Mouse (Mus musculus) MEL-GATA-1-ER (cell line): Measurements from ENCODE around the gene Trim2.

ENCODE experiments used
- DNase-seq: peaks from one replicate; pipeline ENCODE4 v3.0.0-alpha.2; 2012; ENCODE audit warnings: low read depth; ENCODE audit errors: extremely low read depth

The Trim2 gene

DNA sequence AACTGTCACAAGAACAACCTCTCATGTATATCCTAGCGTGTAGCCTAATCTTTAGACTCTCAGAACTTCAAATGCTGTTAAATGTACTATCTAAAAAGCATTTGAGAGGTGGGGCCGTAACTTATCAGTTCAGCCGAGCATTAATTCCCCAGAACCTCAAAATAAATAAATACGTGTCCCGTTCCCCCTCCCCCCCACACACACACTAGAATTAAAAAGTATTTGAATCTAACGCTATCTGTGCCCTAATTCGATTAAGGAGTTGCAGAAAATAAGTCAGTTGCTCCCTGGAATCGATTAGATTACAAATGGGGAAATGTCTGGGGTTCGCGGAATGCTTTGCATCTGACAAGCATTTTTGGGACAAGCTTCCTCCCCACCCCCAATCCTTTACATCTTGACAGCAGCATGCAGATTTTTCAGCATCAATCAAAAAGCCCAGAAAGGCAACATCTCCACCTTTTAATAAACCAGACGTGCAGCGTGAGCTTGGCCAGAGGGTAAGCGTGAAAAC is 48.1 kb downstream of the Trim2 start:
- peak; percentile 23 for DNase-seq

GRCm38 (mm10) chr3:84257989-84258517 is 48.6 kb downstream of the Trim2 start:
- DNase-seq, result no peak

DNA sequence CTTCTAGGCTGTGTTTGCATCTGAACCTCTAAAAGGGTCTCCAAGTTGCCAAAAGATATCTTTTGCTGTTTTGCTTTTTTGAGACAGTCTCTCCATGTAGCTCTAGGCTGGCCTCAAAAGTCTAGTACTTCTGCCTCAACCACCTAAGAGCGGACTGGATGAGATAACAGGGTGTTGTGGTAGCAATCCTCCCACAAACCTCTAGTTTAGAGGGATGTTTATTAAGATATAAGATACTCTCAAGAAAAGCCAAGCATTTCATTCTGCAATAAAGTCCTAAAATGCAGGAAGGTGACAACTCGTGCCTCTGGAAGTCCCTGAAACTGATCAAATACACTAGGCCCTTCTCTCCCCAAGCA is 52.2 kb downstream of the Trim2 start:
- DNase-seq, result no peak

DNA sequence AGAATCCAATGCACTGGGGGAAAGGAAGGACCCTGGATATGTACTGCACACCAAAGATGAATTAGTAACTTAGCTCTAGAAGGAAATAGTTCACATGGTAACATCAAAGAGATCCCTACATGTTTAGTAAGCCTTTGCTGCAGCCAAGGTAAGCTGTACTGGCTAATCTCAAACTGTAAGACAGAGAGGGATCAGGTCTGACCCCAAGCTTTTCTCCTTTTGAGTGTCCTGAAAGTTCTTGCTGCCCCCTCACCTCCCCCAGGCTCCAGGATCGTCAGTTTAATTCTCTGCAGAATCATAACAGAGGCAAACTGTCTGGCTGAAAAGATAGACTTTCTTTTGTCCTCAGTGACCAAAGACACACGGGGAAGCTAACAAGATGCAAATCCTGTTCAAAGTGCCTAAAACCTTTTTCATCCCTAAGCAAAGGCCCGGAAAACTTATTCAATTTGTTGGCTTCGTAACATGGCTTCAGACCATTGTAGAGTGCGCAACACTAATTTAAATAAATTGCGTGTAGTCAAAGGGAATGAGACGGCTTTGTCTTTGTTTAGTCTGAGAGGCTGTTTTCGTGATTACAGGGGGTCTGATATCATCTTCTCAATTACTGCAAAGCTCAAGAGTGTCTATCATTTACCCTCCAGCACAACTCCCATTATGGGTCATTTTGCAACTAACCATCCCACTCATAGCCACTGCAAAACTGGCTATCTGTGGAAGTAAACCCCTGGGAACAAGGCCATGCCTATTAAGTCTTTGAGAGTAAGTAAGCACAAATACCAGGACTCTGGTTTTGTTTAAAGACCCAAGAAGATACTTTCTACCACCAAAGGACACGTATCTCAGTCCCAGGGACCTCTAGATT is 52.8 kb downstream of the Trim2 start:
- DNase-seq, result no peak

DNA sequence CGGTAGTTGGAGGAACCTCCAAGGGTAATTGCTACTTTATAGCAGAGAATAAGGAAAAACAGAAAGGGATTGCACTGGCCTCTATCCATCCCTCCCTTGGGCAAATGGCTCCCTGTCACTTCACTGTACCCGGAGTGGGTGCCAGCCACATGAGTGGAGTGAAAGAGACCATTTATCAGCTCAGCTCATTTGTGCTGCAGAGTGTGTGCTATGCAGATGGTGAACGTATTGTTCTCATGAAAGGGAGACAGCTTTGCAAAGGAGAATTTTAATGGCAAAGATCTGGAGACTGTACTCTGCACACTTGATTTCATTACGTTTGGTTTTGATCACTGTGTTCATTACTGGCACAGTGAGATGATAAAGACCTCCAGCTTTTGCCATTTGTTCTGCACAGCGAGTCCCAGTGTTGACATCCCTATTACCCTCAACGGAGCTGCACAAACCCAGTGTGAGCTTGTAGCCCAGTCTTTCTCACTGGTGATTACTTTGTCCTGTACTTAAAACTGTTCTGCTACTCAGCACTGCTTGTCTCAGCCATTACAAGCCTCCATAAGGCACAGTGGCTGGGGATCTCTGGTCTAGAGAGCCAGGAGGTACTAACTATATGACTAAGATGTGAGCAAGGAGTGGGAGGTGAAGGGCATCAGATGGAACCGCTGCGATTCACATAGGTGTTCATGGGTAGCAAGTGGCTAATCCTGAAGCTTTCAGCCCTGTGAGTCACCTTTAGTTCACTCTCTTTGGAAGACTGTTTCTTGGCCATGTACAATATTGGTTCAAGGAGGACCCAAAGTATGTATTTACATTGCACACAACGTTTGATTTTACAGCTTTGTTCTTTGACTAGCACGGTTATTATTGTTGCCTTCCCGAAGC is 53.7 kb downstream of the Trim2 start:
- DNase-seq, result no peak

DNA sequence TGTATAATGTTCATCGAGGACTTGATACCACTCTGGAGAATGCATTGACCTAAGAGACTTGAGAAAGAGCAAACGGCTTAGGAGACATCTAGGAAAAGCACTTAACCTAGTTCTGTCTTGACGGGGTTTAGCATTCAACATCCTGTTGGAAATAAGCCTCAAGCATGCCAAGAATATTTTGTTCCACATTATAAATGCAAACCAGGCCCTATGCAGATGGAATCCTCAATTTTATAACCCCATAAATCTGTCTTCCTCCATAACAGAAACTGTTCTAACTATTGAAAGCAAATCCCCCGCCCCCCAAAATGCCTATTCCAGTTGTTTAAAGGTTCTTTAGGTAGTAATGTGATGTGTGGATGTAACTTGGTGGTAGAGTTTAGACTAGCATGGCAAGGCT is 55.0 kb downstream of the Trim2 start:
- no peak for DNase-seq

DNA sequence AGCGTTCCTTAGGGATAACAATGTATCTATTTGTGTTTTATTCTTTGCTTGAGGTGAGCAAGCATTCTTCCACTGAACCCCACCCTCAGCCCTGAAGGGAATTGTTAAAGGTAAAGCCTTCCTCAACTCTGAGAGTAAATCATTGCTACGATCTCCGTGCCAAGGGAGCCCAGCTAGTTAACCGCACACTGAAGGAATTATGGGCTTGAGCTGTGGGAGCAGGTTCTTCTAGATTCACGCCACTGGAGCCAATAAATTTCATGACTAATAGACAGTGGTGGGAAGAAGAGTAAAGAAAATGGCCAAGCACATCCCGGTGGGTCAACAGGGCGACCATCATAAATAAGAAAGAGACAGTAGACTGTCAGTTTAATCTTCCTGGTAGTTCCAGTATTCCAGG is 56.4 kb downstream of the Trim2 start:
- no peak for DNase-seq

GRCm38 (mm10) chr3:84247789-84248188 is 58.9 kb downstream of the Trim2 start:
- DNase-seq, result no peak

GRCm38 (mm10) chr3:84246421-84246861 is 60.2 kb downstream of the Trim2 start:
- DNase-seq, result no peak

DNA sequence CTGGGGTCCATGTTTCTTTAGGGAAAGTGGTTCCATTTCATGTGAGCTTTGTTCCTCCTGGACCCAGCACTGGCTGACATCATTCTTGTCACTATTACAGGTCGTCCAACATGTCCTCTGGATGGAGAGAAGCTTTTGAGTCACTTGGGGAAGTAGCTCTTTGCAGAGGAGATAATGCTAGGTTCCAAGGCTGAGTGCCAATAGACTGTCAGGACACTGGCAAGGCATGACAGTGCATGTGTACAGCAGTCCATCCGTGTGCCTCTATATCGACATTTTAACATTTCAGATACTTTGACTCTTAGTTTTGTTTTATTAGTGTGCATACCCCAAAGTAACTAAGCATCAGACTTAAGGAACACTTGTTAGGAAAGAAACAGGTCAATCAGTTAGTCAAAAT is 63.6 kb downstream of the Trim2 start:
- peak; percentile 76 for DNase-seq

DNA sequence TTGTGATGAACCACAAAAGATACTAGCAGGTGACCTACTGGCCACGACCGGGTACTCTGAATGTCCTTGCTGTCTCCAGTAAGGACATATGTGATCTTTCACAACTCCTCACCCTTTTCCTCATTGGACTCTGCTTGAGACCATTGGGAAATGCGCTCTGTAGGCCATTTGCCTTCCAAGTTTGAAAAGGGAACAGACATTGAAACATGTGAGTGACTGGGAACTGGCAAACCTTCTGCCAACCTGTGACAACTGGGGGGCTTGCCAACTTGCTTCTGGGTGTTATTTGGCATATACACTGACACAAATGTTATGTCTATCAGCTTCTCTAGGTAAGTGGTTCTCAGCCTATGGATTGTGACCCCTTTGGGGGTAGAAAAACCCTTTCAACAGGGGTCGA is 64.2 kb downstream of the Trim2 start:
- DNase-seq, result no peak

- DNase-seq, result no peak
These were observed 65.6 kb downstream of the Trim2 start for GRCm38 (mm10) chr3:84241098-84241497.

GRCm38 (mm10) chr3:84235420-84236304 is 71.0 kb downstream of the Trim2 start:
- no peak for DNase-seq

DNA sequence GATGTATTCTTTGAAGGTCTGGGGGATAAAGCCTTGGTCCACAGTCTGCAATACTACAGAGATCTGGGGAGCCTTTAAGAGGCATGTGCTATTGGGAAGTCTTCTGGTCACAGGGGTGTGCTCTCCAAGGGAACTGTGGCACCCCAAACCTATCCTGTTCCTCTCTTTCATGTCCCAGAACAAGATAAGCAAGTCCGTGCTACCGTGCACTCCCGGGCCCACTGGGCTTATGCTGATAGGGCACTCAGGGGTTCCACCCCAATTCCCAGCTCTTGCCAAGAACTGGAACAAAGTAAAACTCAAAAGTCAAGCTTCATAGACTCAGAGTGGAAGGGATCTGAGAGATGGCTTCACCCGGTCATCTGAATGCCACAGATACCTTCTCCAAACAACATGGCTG is 72.1 kb downstream of the Trim2 start:
- peak; percentile 82 for DNase-seq

DNA sequence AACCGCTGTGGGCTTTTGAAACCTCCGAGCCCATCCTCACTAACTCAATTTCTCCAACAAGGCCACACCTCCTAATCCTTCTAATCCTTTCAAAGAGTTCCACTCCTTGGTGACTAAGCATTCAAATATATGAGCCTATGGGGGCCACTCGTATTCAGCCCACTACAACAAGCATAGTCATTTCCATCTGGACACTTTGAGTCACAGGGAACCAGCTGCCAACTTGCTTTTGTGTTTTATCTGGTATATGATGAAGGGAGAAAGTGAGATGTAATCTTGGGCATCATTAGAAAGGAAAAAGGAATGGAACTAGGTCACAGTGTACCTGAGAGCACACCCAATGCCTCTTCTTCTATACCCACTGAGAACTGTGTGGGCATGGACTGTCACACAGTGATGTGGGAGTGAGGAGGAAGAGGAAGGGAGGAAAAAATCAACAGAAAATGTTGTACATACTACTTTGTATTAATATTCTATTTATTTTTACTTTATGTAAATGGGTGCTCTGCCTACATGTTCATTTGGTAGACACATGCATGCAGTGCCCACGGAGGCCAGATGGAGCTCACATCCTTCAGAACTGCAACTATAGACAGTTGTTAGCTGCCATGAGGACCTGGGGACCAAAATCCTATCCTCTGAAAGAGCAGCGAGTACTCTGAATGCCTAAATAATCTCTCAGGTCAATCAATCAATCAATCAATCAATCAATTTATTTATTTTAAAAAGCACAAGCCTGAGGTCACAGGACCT is 72.8 kb downstream of the Trim2 start:
- DNase-seq, result no peak

DNA sequence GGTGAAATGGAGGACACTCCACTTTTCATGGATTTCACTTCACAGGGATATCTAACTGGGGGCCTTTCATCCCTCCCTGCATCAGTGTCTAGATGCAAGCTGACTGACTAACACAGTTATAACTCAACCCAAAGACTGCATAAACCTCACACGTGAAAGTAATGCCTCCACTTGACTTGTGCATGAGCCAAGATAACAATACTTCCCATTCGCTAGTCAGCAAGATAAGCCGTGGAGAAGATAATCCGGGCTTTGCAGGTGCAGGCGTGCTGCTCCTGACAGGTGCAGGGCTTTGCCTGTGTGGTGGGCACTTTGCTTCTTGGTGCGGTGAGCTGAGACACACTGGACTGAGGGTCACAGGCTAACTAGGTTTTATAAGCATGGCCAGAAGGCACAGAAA is 74.4 kb downstream of the Trim2 start:
- DNase-seq, result peak; percentile 88

- DNase-seq, result no peak
These were observed 75.7 kb downstream of the Trim2 start for GRCm38 (mm10) chr3:84230988-84231387.

DNA sequence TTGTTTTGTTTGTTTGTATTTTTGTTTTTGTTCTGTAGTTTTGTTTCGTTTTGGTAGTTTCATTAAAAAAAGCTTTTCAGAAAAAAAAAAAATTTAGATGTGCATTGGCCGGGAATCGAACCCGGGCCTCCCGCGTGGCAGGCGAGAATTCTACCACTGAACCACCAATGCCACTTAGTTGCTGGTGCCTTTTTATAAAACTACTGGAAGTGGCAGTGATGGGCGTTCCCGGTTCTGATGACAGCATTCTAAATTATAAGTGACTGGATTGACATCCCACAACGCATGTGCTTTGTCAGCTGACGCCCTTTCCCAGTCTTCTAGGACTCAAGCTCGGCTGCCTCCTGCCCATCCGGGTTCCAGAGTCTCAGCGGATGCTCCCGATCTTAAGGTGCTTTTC is 77.8 kb downstream of the Trim2 start:
- no peak for DNase-seq

DNA sequence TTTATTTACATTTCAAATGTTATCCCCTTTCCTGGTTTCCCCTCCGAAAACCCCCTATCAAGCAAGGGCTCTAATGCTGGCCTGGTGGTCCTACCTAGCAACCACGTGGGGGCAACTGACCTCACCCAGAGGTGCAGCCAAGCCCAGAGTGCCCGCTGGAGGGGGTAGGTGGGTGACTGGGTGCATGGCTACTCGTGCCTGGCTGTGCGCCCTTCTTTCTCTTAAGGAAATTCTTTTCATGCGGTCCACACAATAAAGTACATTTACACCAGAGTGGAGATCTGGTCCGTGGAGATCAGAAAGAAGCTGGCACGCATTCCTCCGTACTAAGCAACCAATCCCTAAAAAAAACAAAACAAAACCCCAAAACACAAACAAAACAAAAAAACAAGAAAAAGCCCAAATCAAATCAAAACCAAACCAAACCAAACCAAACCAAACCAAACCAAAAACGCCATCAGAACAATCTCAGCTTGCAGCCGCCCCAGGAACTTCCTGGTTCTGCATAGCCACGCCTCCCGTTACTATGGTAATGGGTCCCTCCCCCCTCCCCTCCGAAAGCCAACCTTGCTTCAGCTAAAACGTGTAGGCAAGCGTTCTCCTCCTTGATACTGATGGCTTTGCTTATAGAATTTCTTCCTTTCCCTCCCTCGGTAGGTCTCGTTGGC is 78.3 kb downstream of the Trim2 start:
- DNase-seq, result peak; percentile 73

- no peak for DNase-seq
These were observed 79.0 kb downstream of the Trim2 start for GRCm38 (mm10) chr3:84227628-84228027.
